Mouse (Mus musculus) embryonic fibroblast, embryonic 13.5 days (primary cell): ENCODE results near the gene Hs3st3b1.

Experiments used
- CTCF ChIP-seq: IDR thresholded peaks from 2 replicates; pipeline ENCODE4 v1.5.1; 2011; ENCODE audit warnings: mild to moderate bottlenecking, control low read depth, low read length, moderate library complexity, borderline replicate concordance; ENCODE audit not compliant: insufficient read depth
- POLR2A ChIP-seq: IDR thresholded peaks from 2 replicates; pipeline ENCODE4 v1.6.1; 2011; ENCODE audit warnings: low read depth, mild to moderate bottlenecking, control low read depth, low read length, moderate library complexity

DNA sequence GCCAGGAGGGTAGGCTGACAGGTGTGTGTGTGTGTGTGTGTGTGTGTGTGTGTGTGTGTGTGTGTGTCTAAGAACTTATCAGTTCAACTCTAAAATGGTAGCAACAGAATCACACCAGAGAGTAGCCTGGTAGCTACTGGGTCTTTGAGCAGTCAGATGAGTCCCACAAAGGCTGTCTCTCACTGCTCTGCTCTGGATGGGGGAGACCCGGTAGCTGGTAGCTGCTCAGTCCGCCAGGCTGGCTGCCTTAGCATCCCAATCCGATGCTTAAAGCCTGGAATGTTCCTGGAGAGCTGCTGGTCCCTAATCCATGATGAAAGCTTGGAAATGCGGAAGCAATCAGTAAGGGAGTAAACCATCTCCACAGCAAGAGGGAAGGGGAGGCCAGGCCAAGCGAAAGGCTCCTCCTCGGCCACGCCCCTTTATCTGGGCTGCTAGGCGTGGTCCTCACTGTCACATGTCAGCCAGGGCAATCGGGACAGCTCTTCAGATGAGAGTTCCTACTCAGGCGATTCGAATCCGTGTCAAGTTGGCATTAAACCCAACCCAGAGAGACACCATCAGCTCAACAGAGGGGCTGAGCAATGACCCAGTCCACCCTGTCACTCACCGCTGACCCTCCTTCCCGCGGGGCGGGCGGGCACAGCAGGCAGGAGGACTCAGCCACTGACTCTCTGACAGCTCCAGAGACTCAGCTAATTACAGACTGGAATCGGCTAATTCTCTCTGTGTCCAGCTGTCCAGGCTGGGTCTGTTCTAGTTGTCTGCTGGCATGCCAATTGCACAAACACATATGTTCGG, 29.9 kb upstream of the Hs3st3b1 start:
- TF ChIP-seq POLR2A (0 out of 2 replicates have a peak, but pooled peaks have one; percentile 6), CTCF (no peak)
